Mouse (Mus musculus): Measurements from ENCODE around the gene Neb. TPM values are rescaled to one million over a fixed set of nuclear protein-coding genes. Genes with fewer than 3 reads are reported as not detected.

Neb gene
- total and polyA plus RNA-seq, 3 experiments = 0.12 to 0.70 TPM; not detected in 1

GRCm38 (mm10) chr2:52426041-52426440, 47.8 kb upstream of the Neb start (continued):
- TF ChIP-seq EP300 (IDR thresholded peaks at IDR 0.05; ENCODE audit: low read depth in 1 of 2, low read length in 2 of 2) (no peak), BHLHE40 (IDR thresholded peaks at IDR 0.05; ENCODE audit: borderline replicate concordance, low read depth, low read length) (no peak), MAFK (IDR thresholded peaks at IDR 0.05; ENCODE audit: borderline replicate concordance, low read depth, low read length) (no peak)

GRCm38 (mm10) chr2:52425523-52425795, 47.2 kb upstream of the Neb start:
- Histone ChIP-seq H3K9ac (ENCODE audit: control insufficient read depth, low read depth, low read length, poor library complexity, severe bottlenecking) (peak overlapping the region; percentile 81), H3K27me3 (ENCODE audit: control insufficient read depth in 1 of 2, insufficient read depth in 2 of 2, low read length in 2 of 2) (peaks cover 0 to 4% of the 10 kb centered on the region in 2 experiments; a peak in 2 of 4 replicates), H3K79me2 (ENCODE audit: control insufficient read depth, insufficient read depth, low read length, poor library complexity) (peaks cover 38% of the 10 kb centered on the region), H3K9me3 (replicated peaks; ENCODE audit: insufficient read depth, low read length) (no peaks in the 10 kb centered on the region), H3K4me3 (ENCODE audit: control insufficient read depth in 1 of 2, insufficient read depth in 1 of 2, low read depth in 2 of 2, low read length in 2 of 2) (peak overlapping the region; percentile 87 to 95), H3K36me3 (ENCODE audit: control insufficient read depth in 1 of 2, insufficient read depth in 2 of 2, low read length in 2 of 2) (peaks cover 0 to 9% of the 10 kb centered on the region in 2 experiments; a peak in 2 of 4 replicates), H3K4me1 (ENCODE audit: control insufficient read depth in 1 of 2, insufficient read depth in 2 of 2, low read length in 2 of 2) (peaks cover 0 to 8% of the 10 kb centered on the region in 2 experiments; a peak in 3 of 4 replicates), H3K27ac (ENCODE audit: control insufficient read depth, low read depth, low read length) (no peak overlapping the region)
- DNase-seq (ENCODE audit: low read depth, low spot score) = no peak
- TF ChIP-seq TBP (IDR thresholded peaks at IDR 0.05; ENCODE audit: low read depth, low read length) (no peak), ZMIZ1 (IDR thresholded peaks at IDR 0.05; ENCODE audit: low read depth, low read length) (no peak), POLR2AphosphoS5 (IDR thresholded peaks at IDR 0.05; ENCODE audit: borderline replicate concordance, low read depth, low read length) (no peak), USF1 (IDR thresholded peaks at IDR 0.05; ENCODE audit: low read depth, low read length) (no peak), POLR2A (IDR thresholded peaks at IDR 0.05; ENCODE audit: control insufficient read depth in 1 of 2, insufficient read depth in 1 of 2, low read depth in 1 of 2, low read length in 2 of 2, poor library complexity in 1 of 2) (no peak), EP300 (IDR thresholded peaks at IDR 0.05; ENCODE audit: low read depth in 1 of 2, low read length in 2 of 2) (no peak), GABPA (IDR thresholded peaks at IDR 0.05; ENCODE audit: low read depth, low read length) (no peak), USF2 (IDR thresholded peaks at IDR 0.05; ENCODE audit: borderline replicate concordance in 1 of 2, insufficient read depth in 1 of 2, low read depth in 1 of 2, low read length in 2 of 2) (no peak), UBTF (IDR thresholded peaks at IDR 0.05; ENCODE audit: borderline replicate concordance, insufficient read depth, low read depth, low read length) (no peak), MAZ (IDR thresholded peaks at IDR 0.05; ENCODE audit: low read depth, low read length) (no peak), SMC3 (IDR thresholded peaks at IDR 0.05; ENCODE audit: low read depth, low read length) (no peak), MYC (IDR thresholded peaks at IDR 0.05; ENCODE audit: low read depth, low read length) (no peak), ZNF384 (IDR thresholded peaks at IDR 0.05; ENCODE audit: low read depth, low read length) (no peak), NRF1 (IDR thresholded peaks at IDR 0.05; ENCODE audit: insufficient read depth, low read depth, low read length, poor library complexity, severe bottlenecking) (no peak), MEF2A (IDR thresholded peaks at IDR 0.05; ENCODE audit: extremely low read depth, insufficient replicate concordance, low read depth, low read length, poor library complexity, severe bottlenecking) (no peak), ZC3H11A (IDR thresholded peaks at IDR 0.05; ENCODE audit: low read depth, low read length) (no peak), ELF1 (IDR thresholded peaks at IDR 0.05; ENCODE audit: low read depth, low read length) (no peak), MAFK (IDR thresholded peaks at IDR 0.05; ENCODE audit: borderline replicate concordance, low read depth, low read length) (no peak)

All from MEL (cell line).